Mouse (Mus musculus): ENCODE measurements at regions not wholly inside any gene's neighbourhood (a gene's known extent, or its start where the extent isn't known, plus 50 kb on each side); places are given as distances from the start of the nearest gene placed in this dataset.

GRCm38 (mm10) chrX:11541011-11541410 lies 213.4 kb downstream of the H2al1j start:
- no peak overlapping the region for H3K4me3 ChIP-seq (ENCODE audit: insufficient read depth, low read depth, low read length)
- H3K36me3 ChIP-seq (ENCODE audit: control insufficient read depth, insufficient read depth, low read length), result no peaks in the 10 kb centered on the region
- H3K4me1 ChIP-seq (ENCODE audit: control insufficient read depth, insufficient read depth, low read length), result no peaks in the 10 kb centered on the region
- no peaks in the 10 kb centered on the region for H3K27me3 ChIP-seq (ENCODE audit: control insufficient read depth, insufficient read depth, low read length)
- TF ChIP-seq CTCF (IDR thresholded peaks at IDR 0.05; ENCODE audit: low read depth, low read length) (no peak), POLR2A (IDR thresholded peaks at IDR 0.05; ENCODE audit: extremely low read depth, insufficient read depth, low read length) (no peak)
- no peak for DNase-seq (ENCODE audit: extremely low read depth, low read depth, low spot score)
- H3K79me2 ChIP-seq (ENCODE audit: control insufficient read depth, insufficient read depth, low read length), result no peaks in the 10 kb centered on the region
- no peak overlapping the region for H3K27ac ChIP-seq (replicated peaks; ENCODE audit: insufficient read depth, low read depth, low read length)
- 63% methylated on average over 2 of the region's 2 CpGs for WGBS
- H3K9ac ChIP-seq (ENCODE audit: low read depth, low read length), result no peak overlapping the region

- TF ChIP-seq POLR2A (IDR thresholded peaks at IDR 0.05; ENCODE audit: extremely low read depth, insufficient read depth, low read length), result no peak
- TF ChIP-seq CTCF (IDR thresholded peaks at IDR 0.05; ENCODE audit: low read depth, low read length), result no peak
- Histone ChIP-seq H3K9ac (ENCODE audit: low read depth, low read length) (no peak overlapping the region), H3K36me3 (ENCODE audit: control insufficient read depth, insufficient read depth, low read length) (no peaks in the 10 kb centered on the region), H3K27me3 (ENCODE audit: control insufficient read depth, insufficient read depth, low read length) (no peaks in the 10 kb centered on the region; the same call in 1 of the 2 replicates), H3K79me2 (ENCODE audit: control insufficient read depth, insufficient read depth, low read length) (no peaks in the 10 kb centered on the region), H3K4me1 (ENCODE audit: control insufficient read depth, insufficient read depth, low read length) (no peaks in the 10 kb centered on the region), H3K27ac (replicated peaks; ENCODE audit: insufficient read depth, low read depth, low read length) (no peak overlapping the region), H3K4me3 (ENCODE audit: insufficient read depth, low read depth, low read length) (no peak overlapping the region)
- DNase-seq (ENCODE audit: extremely low read depth, low read depth, low spot score), result no peak
- WGBS, result 19% methylated on average over 11 of the region's 12 CpGs
Observed at GRCm38 (mm10) chrX:11550164-11550851, 222.7 kb downstream of the H2al1j start.

- 86% methylated on average over 5 of the region's 5 CpGs for WGBS
- Histone ChIP-seq H3K4me1 (ENCODE audit: control insufficient read depth, insufficient read depth, low read length) (no peaks in the 10 kb centered on the region), H3K9ac (ENCODE audit: low read depth, low read length) (no peak overlapping the region), H3K36me3 (ENCODE audit: control insufficient read depth, insufficient read depth, low read length) (no peaks in the 10 kb centered on the region), H3K27ac (replicated peaks; ENCODE audit: insufficient read depth, low read depth, low read length) (no peak overlapping the region), H3K79me2 (ENCODE audit: control insufficient read depth, insufficient read depth, low read length) (no peaks in the 10 kb centered on the region), H3K4me3 (ENCODE audit: insufficient read depth, low read depth, low read length) (no peak overlapping the region), H3K27me3 (ENCODE audit: control insufficient read depth, insufficient read depth, low read length) (no peaks in the 10 kb centered on the region; the same call in 1 of the 2 replicates)
- no peak for DNase-seq (ENCODE audit: extremely low read depth, low read depth, low spot score)
- TF ChIP-seq POLR2A (IDR thresholded peaks at IDR 0.05; ENCODE audit: extremely low read depth, insufficient read depth, low read length) (no peak), CTCF (IDR thresholded peaks at IDR 0.05; ENCODE audit: low read depth, low read length) (no peak)
Observed at GRCm38 (mm10) chrX:11552177-11552576, 224.6 kb downstream of the H2al1j start.

GRCm38 (mm10) chrX:11555035-11555570 lies 227.5 kb downstream of the H2al1j start:
- TF ChIP-seq POLR2A (IDR thresholded peaks at IDR 0.05; ENCODE audit: extremely low read depth, insufficient read depth, low read length), result no peak
- no peak for TF ChIP-seq CTCF (IDR thresholded peaks at IDR 0.05; ENCODE audit: low read depth, low read length)
- no peak for DNase-seq (ENCODE audit: extremely low read depth, low read depth, low spot score)
- H3K27ac ChIP-seq (replicated peaks; ENCODE audit: insufficient read depth, low read depth, low read length), result no peak overlapping the region
- H3K9ac ChIP-seq (ENCODE audit: low read depth, low read length), result no peak overlapping the region
- 89% methylated on average over 7 of the region's 7 CpGs for WGBS
- H3K79me2 ChIP-seq (ENCODE audit: control insufficient read depth, insufficient read depth, low read length), result no peaks in the 10 kb centered on the region
- H3K4me3 ChIP-seq (ENCODE audit: insufficient read depth, low read depth, low read length), result no peak overlapping the region
- no peaks in the 10 kb centered on the region for H3K4me1 ChIP-seq (ENCODE audit: control insufficient read depth, insufficient read depth, low read length)
- H3K27me3 ChIP-seq (ENCODE audit: control insufficient read depth, insufficient read depth, low read length), result no peaks in the 10 kb centered on the region
- no peaks in the 10 kb centered on the region for H3K36me3 ChIP-seq (ENCODE audit: control insufficient read depth, insufficient read depth, low read length)

- no peaks in the 10 kb centered on the region for H3K4me1 ChIP-seq (ENCODE audit: control insufficient read depth, insufficient read depth, low read length)
- no peak for DNase-seq (ENCODE audit: extremely low read depth, low read depth, low spot score)
Observed at GRCm38 (mm10) chrX:11558260-11558659, 230.6 kb downstream of the H2al1j start.

More at GRCm38 (mm10) chrX:11558260-11558659, 230.6 kb downstream of the H2al1j start:
- Histone ChIP-seq H3K27me3 (ENCODE audit: control insufficient read depth, insufficient read depth, low read length) (no peaks in the 10 kb centered on the region), H3K36me3 (ENCODE audit: control insufficient read depth, insufficient read depth, low read length) (no peaks in the 10 kb centered on the region), H3K9ac (ENCODE audit: low read depth, low read length) (no peak overlapping the region), H3K79me2 (ENCODE audit: control insufficient read depth, insufficient read depth, low read length) (no peaks in the 10 kb centered on the region), H3K4me3 (ENCODE audit: insufficient read depth, low read depth, low read length) (no peak overlapping the region), H3K27ac (replicated peaks; ENCODE audit: insufficient read depth, low read depth, low read length) (no peak overlapping the region)
- no peak for TF ChIP-seq POLR2A (IDR thresholded peaks at IDR 0.05; ENCODE audit: extremely low read depth, insufficient read depth, low read length)
- 98% methylated on average over 2 of the region's 2 CpGs for WGBS
